Mouse (Mus musculus) C2C12 (cell line): ENCODE data around the gene Med12l.

ENCODE experiments used
- CEBPB ChIP-seq: IDR thresholded peaks from one replicate; pipeline ENCODE4 v1.6.1; 2011; ENCODE audit warnings: low read depth, mild to moderate bottlenecking, control low read depth, moderate library complexity
- CTCF ChIP-seq: IDR thresholded peaks from one replicate; pipeline ENCODE4 v1.5.1; 2011; ENCODE audit not compliant: control insufficient read depth, insufficient read depth, insufficient read length
- MAX ChIP-seq: IDR thresholded peaks from one replicate; pipeline ENCODE4 v1.6.1; 2011; ENCODE audit warnings: mild to moderate bottlenecking, control low read depth
- MYOD1 ChIP-seq: IDR thresholded peaks from one replicate; pipeline ENCODE4 v1.6.1; 2011; ENCODE audit warnings: low read depth; ENCODE audit not compliant: control insufficient read depth, insufficient read length
- MYOG ChIP-seq: IDR thresholded peaks from one replicate; pipeline ENCODE4 v1.6.1; 2011; ENCODE audit not compliant: control insufficient read depth, insufficient read length; ENCODE audit errors: extremely low read depth
- USF1 ChIP-seq: IDR thresholded peaks from one replicate; pipeline ENCODE4 v1.6.1; 2011; ENCODE audit warnings: low read depth, mild to moderate bottlenecking, control low read depth, moderate library complexity

GRCm38 (mm10) chr3:58990556-58990955 lies 15.1 kb upstream of the Med12l start:
- TF ChIP-seq CTCF (no peak), MYOG (no peak), MAX (no peak), USF1 (no peak), CEBPB (no peak), MYOD1 (no peak)
